Mouse (Mus musculus) lung, adult 2 months (tissue): ENCODE measurements around the gene Nrp2. TPM values are rescaled to one million over a fixed set of nuclear protein-coding genes. Genes with fewer than 3 reads are reported as not detected.

Source experiments
- DNase-seq: peaks from one replicate; pipeline ENCODE4 v3.0.0; 2022
- H3K4me1 ChIP-seq: fragments of 200-500 bp; 2 replicates; pipeline ENCODE4 v1.6.1; 2011; ENCODE audit warnings: low read length; ENCODE audit not compliant: control insufficient read depth, insufficient read depth
- H3K4me3 ChIP-seq: fragments of 200-500 bp; replicated peaks from 2 replicates; pipeline ENCODE3; 2011; ENCODE audit warnings: low read depth, mild to moderate bottlenecking, control low read depth, low read length; ENCODE audit errors: extremely low read depth
- CTCF ChIP-seq: fragments of 200-500 bp; IDR thresholded peaks from 2 replicates; pipeline ENCODE4 v1.5.1; 2011; ENCODE audit warnings: mild to moderate bottlenecking, low read length, control low read depth; ENCODE audit not compliant: insufficient read depth
- POLR2A ChIP-seq: fragments of 200-500 bp; IDR thresholded peaks from 2 replicates; pipeline ENCODE4 v1.6.1; 2011; ENCODE audit warnings: low read depth, mild to moderate bottlenecking, control low read depth, low read length, borderline replicate concordance; ENCODE audit errors: extremely low read depth
- WGBS: fragments of 180-500 bp; shearing (Covaris S2); methylation state at CpG from one replicate; pipeline ENCODE4 v1.1.7; 2018; 5-methylcytosine and 5-hydroxymethylcytosine counted together
- polyA plus RNA-seq: library from polyadenylated mRNA; depleted of rRNA; stranded (reverse); fragments of >200 nt; gene quantifications from 2 replicates; pipeline ENCODE4 v1.2.3, GENCODE M21; 2012

Gene Nrp2
- polyA plus RNA-seq, 1 experiment, result 27.8 TPM

GRCm38 (mm10) chr1:62786255-62786654 lies 83.2 kb downstream of the Nrp2 start:
- TF ChIP-seq CTCF (peak; percentile 56; the same call in 1 of the 2 replicates), POLR2A (no peak)
- no peaks in the 10 kb centered on the region for H3K4me1 ChIP-seq
- DNase-seq, result peak; percentile 59
- no peak overlapping the region for H3K4me3 ChIP-seq
- WGBS, result 25% methylated on average over 5 of the region's 5 CpGs

- DNase-seq, result no peak
- no peaks in the 10 kb centered on the region for H3K4me1 ChIP-seq
- TF ChIP-seq POLR2A (no peak), CTCF (no peak)
- no peak overlapping the region for H3K4me3 ChIP-seq
- 87% methylated on average over 10 of the region's 10 CpGs for WGBS
Measured at GRCm38 (mm10) chr1:62787546-62787945, 84.5 kb downstream of the Nrp2 start.

- H3K4me1 ChIP-seq, result peaks cover 2% of the 10 kb centered on the region; the same call in 1 of the 2 replicates
- no peak for DNase-seq
- TF ChIP-seq CTCF (no peak), POLR2A (no peak)
- no peak overlapping the region for H3K4me3 ChIP-seq
- 54% methylated on average over 19 of the region's 19 CpGs for WGBS
Measured at GRCm38 (mm10) chr1:62794223-62794895, 91.3 kb downstream of the Nrp2 start.

GRCm38 (mm10) chr1:62794896-62795255 lies 91.8 kb downstream of the Nrp2 start:
- Histone ChIP-seq H3K4me1 (peaks cover 2% of the 10 kb centered on the region; the same call in 1 of the 2 replicates), H3K4me3 (no peak overlapping the region)
- TF ChIP-seq CTCF, result no peak
- no peak for TF ChIP-seq POLR2A
- WGBS, result 60% methylated on average over 2 of the region's 2 CpGs
- DNase-seq, result no peak

GRCm38 (mm10) chr1:62795307-62796037 lies 92.4 kb downstream of the Nrp2 start:
- Histone ChIP-seq H3K4me3 (no peak overlapping the region), H3K4me1 (peaks cover 2% of the 10 kb centered on the region; the same call in 1 of the 2 replicates)
- 39% methylated on average over 28 of the region's 28 CpGs for WGBS
- peak; percentile 59 for DNase-seq
- TF ChIP-seq CTCF (peak; percentile 49; the same call in 1 of the 2 replicates), POLR2A (no peak)

GRCm38 (mm10) chr1:62796038-62796647 lies 93.1 kb downstream of the Nrp2 start:
- WGBS, result 59% methylated on average over 9 of the region's 9 CpGs
- H3K4me1 ChIP-seq, result peaks cover 2% of the 10 kb centered on the region; the same call in 1 of the 2 replicates
- no peak for DNase-seq
- TF ChIP-seq POLR2A (no peak), CTCF (no peak)
- H3K4me3 ChIP-seq, result no peak overlapping the region

- peaks cover 2% of the 10 kb centered on the region; the same call in 1 of the 2 replicates for H3K4me1 ChIP-seq
- no peak for DNase-seq
- TF ChIP-seq POLR2A, result no peak
- no peak for TF ChIP-seq CTCF
- no peak overlapping the region for H3K4me3 ChIP-seq
- 33% methylated on average over 4 of the region's 4 CpGs for WGBS
Measured at GRCm38 (mm10) chr1:62799427-62799826, 96.3 kb downstream of the Nrp2 start.

GRCm38 (mm10) chr1:62800351-62800750 lies 97.3 kb downstream of the Nrp2 start:
- Histone ChIP-seq H3K4me3 (no peak overlapping the region), H3K4me1 (peaks cover 2% of the 10 kb centered on the region; the same call in 1 of the 2 replicates)
- no peak for DNase-seq
- WGBS, result 90% methylated on average over 5 of the region's 5 CpGs
- TF ChIP-seq CTCF, result no peak
- TF ChIP-seq POLR2A, result no peak

GRCm38 (mm10) chr1:62801429-62801828 lies 98.3 kb downstream of the Nrp2 start:
- no peak overlapping the region for H3K4me3 ChIP-seq
- no peak for TF ChIP-seq POLR2A
- no peak for TF ChIP-seq CTCF
- no peak for DNase-seq
- 73% methylated on average over 4 of the region's 4 CpGs for WGBS
- no peaks in the 10 kb centered on the region for H3K4me1 ChIP-seq
